In genomic region chr2:52915536-52915935, GRCm38 (mm10) we compare ENCODE assay signal across 17 mouse cellular contexts.
"Had no signal": no experiment of that assay in that cellular context is flagged by ENCODE, and none has a peak within 500 bp of the region (broad histone marks: within the 10 kb centered on the region; RNA-seq: fewer than 3 reads in every experiment).

No protein-coding gene starts in this region.

- H3K4me3 ChIP-seq: midbrain, embryonic 10.5 days; midbrain, embryonic 12.5 days; myocyte; neural tube, embryonic 13.5 days; neural tube, embryonic 15.5 days; stomach, embryonic 15.5 days had no signal

- H3K27ac ChIP-seq: midbrain, embryonic 10.5 days; midbrain, embryonic 12.5 days; neural tube, embryonic 13.5 days; neural tube, embryonic 15.5 days; stomach, embryonic 15.5 days; stomach, postnatal 0 days had no signal

- H3K36me3 ChIP-seq: midbrain, embryonic 10.5 days; midbrain, embryonic 12.5 days; neural tube, embryonic 13.5 days; neural tube, embryonic 15.5 days; stomach, embryonic 15.5 days had no signal

- DNase-seq: lung, adult 18-20 months; lung, embryonic 14.5 days; lung, postnatal 10 days; lung, postnatal 4 days; midbrain, embryonic 14.5 days; retina, postnatal 1 day; right cerebral cortex, adult 18-20 months; thymus, adult 2 months; thymus, postnatal 25 days; thymus, postnatal 4 days had no signal

- H3K4me1 ChIP-seq: stomach, embryonic 15.5 days had no signal

- H3K9ac ChIP-seq: lung, embryonic 14.5 days; midbrain, embryonic 12.5 days; neural tube, embryonic 13.5 days; neural tube, embryonic 15.5 days; stomach, embryonic 15.5 days had no signal

- H3K9me3 ChIP-seq: midbrain, embryonic 10.5 days; midbrain, embryonic 12.5 days; neural tube, embryonic 13.5 days; neural tube, embryonic 15.5 days; stomach, embryonic 15.5 days had no signal
